Mouse (Mus musculus) stomach, embryonic 16.5 days (tissue): ENCODE results near the gene Tmem205. TPM values are rescaled to one million over a fixed set of nuclear protein-coding genes. Genes with fewer than 3 reads are reported as not detected.

Source experiments
- ATAC-seq: fragments of 200-750 bp; cut with Nextera tagmentation; 2 replicates; pipeline ENCODE4 v1.8.0; 2017; ENCODE audit warnings: moderate number of reproducible peaks, moderate TSS enrichment; ENCODE audit not compliant: insufficient read depth, low FRiP score
- H3K27ac ChIP-seq: fragments of 300-500 bp; sonication (generic); 2 replicates; pipeline ENCODE4 v1.5.1; 2014; ENCODE audit warnings: low read length
- H3K27me3 ChIP-seq: fragments of 300-500 bp; sonication (generic); 2 replicates; pipeline ENCODE4 v1.6.1; 2014; ENCODE audit warnings: low read length, control low read depth, mixed read lengths; ENCODE audit not compliant: control insufficient read depth, insufficient read depth
- H3K36me3 ChIP-seq: fragments of 300-500 bp; sonication (generic); 2 replicates; pipeline ENCODE4 v1.6.1; 2014; ENCODE audit warnings: low read length; ENCODE audit not compliant: control insufficient read depth, insufficient read depth
- H3K4me1 ChIP-seq: fragments of 300-500 bp; sonication (generic); 2 replicates; pipeline ENCODE4 v1.6.1; 2014; ENCODE audit warnings: low read length, control low read depth, mixed read lengths; ENCODE audit not compliant: control insufficient read depth, insufficient read depth
- H3K4me2 ChIP-seq: fragments of 300-500 bp; sonication (generic); 2 replicates; pipeline ENCODE4 v1.6.1; 2014; ENCODE audit warnings: low read depth, low read length, mixed read lengths
- H3K4me3 ChIP-seq: fragments of 300-500 bp; sonication (generic); replicated peaks from 2 replicates; pipeline ENCODE4 v1.5.1; 2014; ENCODE audit warnings: mild to moderate bottlenecking, low read length
- H3K9ac ChIP-seq: fragments of 300-500 bp; sonication (generic); 2 replicates; pipeline ENCODE4 v1.6.1; 2014; ENCODE audit warnings: low read length
- H3K9me3 ChIP-seq: fragments of 300-500 bp; sonication (generic); replicated peaks from 2 replicates; pipeline ENCODE4 v1.6.1; 2016; ENCODE audit warnings: low read length, control low read depth; ENCODE audit not compliant: control insufficient read depth
- WGBS: fragments of 180-500 bp; shearing (Covaris S2); extraction: QIAGEN DNeasy Blood & Tissue Kit; methylation state at CpG from one replicate; pipeline ENCODE4 v1.1.7; 2014; 5-methylcytosine and 5-hydroxymethylcytosine counted together
- polyA plus RNA-seq: library from polyadenylated mRNA; unstranded; fragments of >200 nt; fragmentation: Nextera tagmentation; extraction: Ambion mirVana; gene quantifications from 2 replicates; pipeline ENCODE4 v1.2.1, GENCODE M21; 2015

The Tmem205 gene
- 74.5 and 81.2 TPM in 2 replicates for polyA plus RNA-seq

- H3K27ac ChIP-seq, result peak within 1 kb of the TSS; percentile 87
- peak within 1 kb of the TSS; percentile 78 for H3K9ac ChIP-seq
- H3K27me3 ChIP-seq, result no peaks in the 10 kb centered on the region
- peaks cover 28% of the 10 kb centered on the region for H3K4me1 ChIP-seq
- peak within 1 kb of the TSS; percentile 71 for H3K4me3 ChIP-seq
- peak; percentile 97 for ATAC-seq
- peak within 1 kb of the TSS; percentile 76 for H3K4me2 ChIP-seq
- whole genome bisulfite sequencing, result under 1% methylated on average over 28 of the region's 28 CpGs
- H3K9me3 ChIP-seq, result no peaks in the 10 kb centered on the region
- no peaks in the 10 kb centered on the region for H3K36me3 ChIP-seq
Observed at GRCm38 (mm10) chr9:21927208-21927753, at the start of gene Tmem205, which contains the start of gene Ccdc159. Tmem205 (minus strand) TSS chr9:21927556. Ccdc159 (plus strand) TSS chr9:21927471.

- Histone ChIP-seq H3K27ac (no peak overlapping the region), H3K27me3 (no peaks in the 10 kb centered on the region; the same call in 1 of the 2 replicates), H3K36me3 (no peaks in the 10 kb centered on the region), H3K4me1 (no peaks in the 10 kb centered on the region), H3K4me3 (no peak overlapping the region), H3K9me3 (no peaks in the 10 kb centered on the region), H3K9ac (no peak overlapping the region), H3K4me2 (no peak overlapping the region)
- 86% methylated on average over 10 of the region's 10 CpGs for WGBS
- no peak for ATAC-seq
Observed at GRCm38 (mm10) chr9:21976626-21977175, 49.3 kb upstream of the Tmem205 start.

- H3K4me2 ChIP-seq, result no peak overlapping the region
- no peak overlapping the region for H3K4me3 ChIP-seq
- WGBS, result 87% methylated on average over 4 of the region's 4 CpGs
- ATAC-seq, result no peak
- H3K9me3 ChIP-seq, result no peaks in the 10 kb centered on the region
- H3K27me3 ChIP-seq, result no peaks in the 10 kb centered on the region
- no peak overlapping the region for H3K9ac ChIP-seq
- no peak overlapping the region for H3K27ac ChIP-seq
- H3K4me1 ChIP-seq, result no peaks in the 10 kb centered on the region
- no peaks in the 10 kb centered on the region for H3K36me3 ChIP-seq
Observed at GRCm38 (mm10) chr9:21969304-21969703, 41.9 kb upstream of the Tmem205 start.

GRCm38 (mm10) chr9:21968883-21969282 is 41.5 kb upstream of the Tmem205 start:
- H3K36me3 ChIP-seq, result no peaks in the 10 kb centered on the region
- H3K27ac ChIP-seq, result no peak overlapping the region
- H3K27me3 ChIP-seq, result no peaks in the 10 kb centered on the region
- no peaks in the 10 kb centered on the region; the same call in 1 of the 2 replicates for H3K4me1 ChIP-seq
- H3K4me3 ChIP-seq, result no peak overlapping the region
- WGBS, result 39% methylated on average over 6 of the region's 6 CpGs
- no peaks in the 10 kb centered on the region for H3K9me3 ChIP-seq
- no peak overlapping the region for H3K4me2 ChIP-seq
- no peak overlapping the region for H3K9ac ChIP-seq
- no peak for ATAC-seq

- Histone ChIP-seq H3K4me2 (peak within 1 kb of the TSS; percentile 69), H3K9ac (peak within 1 kb of the TSS; percentile 64), H3K4me1 (peaks cover 28% of the 10 kb centered on the region), H3K9me3 (no peaks in the 10 kb centered on the region), H3K27ac (no peak within 1 kb of the TSS), H3K36me3 (no peaks in the 10 kb centered on the region), H3K4me3 (peak within 1 kb of the TSS; percentile 45), H3K27me3 (peaks cover 20% of the 10 kb centered on the region)
- 19% methylated on average over 8 of the region's 8 CpGs for WGBS
- ATAC-seq, result peak; percentile 57; the same call in 1 of the 2 replicates
Observed at GRCm38 (mm10) chr9:21963417-21963816, 36.1 kb upstream of the Tmem205 start, which contains the start of gene Epor. Epor (minus strand) TSS chr9:21963506.

- Histone ChIP-seq H3K27me3 (peaks cover 20% of the 10 kb centered on the region), H3K36me3 (no peaks in the 10 kb centered on the region), H3K9me3 (no peaks in the 10 kb centered on the region), H3K27ac (no peak overlapping the region), H3K4me1 (peaks cover 28% of the 10 kb centered on the region), H3K4me3 (peak overlapping the region; percentile 45), H3K4me2 (peak overlapping the region; percentile 69), H3K9ac (peak overlapping the region; percentile 64)
- 4% methylated on average over 34 of the region's 34 CpGs for WGBS
- peak; percentile 81 for ATAC-seq
Observed at GRCm38 (mm10) chr9:21962416-21963059, 35.2 kb upstream of the Tmem205 start.

- no peak for ATAC-seq
- H3K4me1 ChIP-seq, result peaks cover 28% of the 10 kb centered on the region
- under 1% methylated on average over 15 of the region's 15 CpGs for WGBS
- H3K4me3 ChIP-seq, result peak overlapping the region; percentile 45
- H3K9me3 ChIP-seq, result no peaks in the 10 kb centered on the region
- H3K4me2 ChIP-seq, result peak overlapping the region; percentile 69
- H3K27me3 ChIP-seq, result peaks cover 20% of the 10 kb centered on the region
- H3K9ac ChIP-seq, result peak overlapping the region; percentile 64
- no peaks in the 10 kb centered on the region for H3K36me3 ChIP-seq
- H3K27ac ChIP-seq, result no peak overlapping the region
Observed at GRCm38 (mm10) chr9:21962010-21962409, 34.7 kb upstream of the Tmem205 start.

- Histone ChIP-seq H3K27ac (no peak overlapping the region), H3K4me3 (peak overlapping the region; percentile 45), H3K36me3 (no peaks in the 10 kb centered on the region), H3K9ac (peak overlapping the region; percentile 64; the same call in 1 of the 2 replicates), H3K9me3 (no peaks in the 10 kb centered on the region), H3K4me2 (peak overlapping the region; percentile 69), H3K27me3 (peaks cover 20% of the 10 kb centered on the region), H3K4me1 (peaks cover 28% of the 10 kb centered on the region)
- ATAC-seq, result no peak
- 3% methylated on average over 35 of the region's 35 CpGs for WGBS
Observed at GRCm38 (mm10) chr9:21961366-21961980, 34.1 kb upstream of the Tmem205 start.
